Mouse (Mus musculus): ENCODE measurements around the gene Mto1.

DNA sequence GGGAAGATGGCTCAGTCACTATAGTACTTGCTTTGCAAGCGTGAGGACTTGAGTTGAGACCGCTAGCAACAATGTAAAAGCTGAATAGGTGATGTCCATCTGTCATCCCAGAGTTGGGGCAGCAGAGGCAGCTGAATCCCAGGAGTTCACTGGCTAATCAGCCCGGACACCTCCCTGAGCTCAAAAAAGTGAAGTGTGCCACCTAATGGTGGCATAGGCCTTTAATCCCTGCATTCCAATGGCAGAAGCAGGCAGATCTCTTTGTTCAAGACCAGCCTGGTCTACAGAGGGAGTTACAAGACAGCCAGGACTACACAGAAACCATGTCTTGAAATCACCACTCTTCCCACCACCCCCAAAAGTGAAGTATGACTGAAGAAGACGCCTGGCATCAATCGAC, 15.5 kb upstream of the Mto1 start:
- TF ChIP-seq TAL1 (IDR thresholded peaks at IDR 0.05; ENCODE audit: low read length), result no peak
- no peak for TF ChIP-seq GATA1 (IDR thresholded peaks at IDR 0.05; ENCODE audit: low read length)

Data from erythroblast, embryonic 14.5 days (primary cell).